Mouse (Mus musculus): Measurements from ENCODE around the gene Cadps2.

Gene Cadps2

GRCm38 (mm10) chr6:23777641-23778040, 61.6 kb downstream of the Cadps2 start:
- in situ Hi-C loops (cut with MboI; ENCODE audit: low sequenced_read_pairs) = no loop called here

- in situ Hi-C loops (cut with MboI; ENCODE audit: low sequenced_read_pairs) = no loop called here
These were observed 77.0 kb downstream of the Cadps2 start for GRCm38 (mm10) chr6:23762204-23762603.

DNA sequence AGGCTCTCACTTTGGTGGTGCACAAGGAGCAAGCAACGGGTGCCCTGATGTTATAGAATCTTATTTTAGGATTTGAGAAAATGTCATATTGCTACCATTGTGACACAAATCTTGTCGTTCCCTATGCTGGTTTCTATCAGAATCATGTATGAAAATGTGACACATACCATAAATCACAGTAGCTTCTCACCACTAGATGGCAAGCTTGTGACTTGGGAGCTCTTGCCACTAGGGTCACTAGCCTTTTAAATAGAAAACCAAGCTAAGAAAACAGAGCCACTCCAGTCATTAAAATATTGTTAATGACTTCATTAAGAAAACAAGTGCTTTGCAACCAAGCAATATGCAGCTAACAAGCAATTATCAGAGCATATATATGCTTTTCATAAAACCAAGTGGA, 81.0 kb downstream of the Cadps2 start:
- in situ Hi-C loops (cut with MboI; ENCODE audit: low sequenced_read_pairs) = no loop called here

DNA sequence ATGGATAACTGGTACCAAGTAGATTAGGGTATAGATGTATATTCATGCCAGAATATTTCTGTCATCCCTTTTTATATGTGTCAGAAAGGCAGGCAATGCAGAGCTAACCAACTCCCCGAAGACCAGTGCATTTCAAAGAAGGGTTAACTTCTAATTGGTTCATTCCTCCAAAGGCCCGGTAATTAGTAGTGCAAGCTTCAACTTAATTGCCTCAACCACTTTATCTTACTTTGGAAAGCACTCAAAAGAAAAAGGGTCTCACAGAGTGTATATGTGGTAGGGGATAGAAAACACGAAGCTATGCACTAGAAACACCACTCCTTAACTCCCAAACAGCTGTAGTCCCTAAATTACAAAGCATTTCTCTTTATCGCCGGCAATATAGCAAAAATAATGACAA, 90.4 kb downstream of the Cadps2 start:
- in situ Hi-C loops (cut with MboI; ENCODE audit: low sequenced_read_pairs) = no loop called here

GRCm38 (mm10) chr6:23740010-23740409, 99.2 kb downstream of the Cadps2 start:
- in situ Hi-C loops (cut with MboI; ENCODE audit: low sequenced_read_pairs) = no loop called here

- in situ Hi-C loops (cut with MboI; ENCODE audit: low sequenced_read_pairs) = no loop called here
These were observed 106.5 kb downstream of the Cadps2 start for GRCm38 (mm10) chr6:23732750-23733149.

DNA sequence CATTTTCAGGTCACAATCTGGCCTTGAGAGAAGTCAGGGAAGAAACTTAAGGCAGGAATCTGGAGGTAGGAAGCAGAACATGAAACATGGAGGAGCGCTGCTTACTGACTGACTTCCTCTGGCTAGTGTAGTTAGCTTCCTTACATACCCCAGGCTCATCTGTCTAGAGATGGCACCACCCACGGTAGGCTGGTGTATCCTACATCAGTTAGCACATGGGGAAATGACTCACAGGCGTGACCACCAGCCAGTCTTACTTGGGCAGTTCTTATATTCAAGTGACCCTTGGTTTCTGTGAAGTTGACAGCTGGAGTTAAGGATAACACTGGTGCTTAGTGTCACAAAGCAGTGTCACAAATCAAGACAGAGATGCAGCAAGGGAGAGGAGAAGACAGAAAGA, 110.6 kb downstream of the Cadps2 start:
- in situ Hi-C loops (cut with MboI; ENCODE audit: low sequenced_read_pairs) = no loop called here

DNA sequence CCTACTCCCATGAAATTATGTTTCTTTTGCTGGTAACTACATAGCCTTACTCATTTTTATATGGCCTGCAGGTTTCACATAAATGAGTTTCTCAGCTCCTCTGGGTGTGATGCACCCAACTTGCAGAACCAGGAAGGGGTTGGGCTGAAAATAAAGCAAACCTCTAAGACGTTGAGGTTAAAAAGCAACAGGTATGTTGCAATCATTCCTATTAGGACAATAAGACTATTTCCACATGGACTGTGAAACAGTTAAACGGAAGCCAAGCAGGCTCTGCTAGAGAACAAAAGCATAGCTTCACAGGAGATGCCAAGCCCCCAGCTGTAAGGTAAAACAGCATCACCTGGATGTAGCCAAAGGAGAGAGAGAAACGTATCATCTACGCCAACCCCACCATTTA, 115.5 kb downstream of the Cadps2 start:
- in situ Hi-C loops (cut with MboI; ENCODE audit: low sequenced_read_pairs) = no loop called here

DNA sequence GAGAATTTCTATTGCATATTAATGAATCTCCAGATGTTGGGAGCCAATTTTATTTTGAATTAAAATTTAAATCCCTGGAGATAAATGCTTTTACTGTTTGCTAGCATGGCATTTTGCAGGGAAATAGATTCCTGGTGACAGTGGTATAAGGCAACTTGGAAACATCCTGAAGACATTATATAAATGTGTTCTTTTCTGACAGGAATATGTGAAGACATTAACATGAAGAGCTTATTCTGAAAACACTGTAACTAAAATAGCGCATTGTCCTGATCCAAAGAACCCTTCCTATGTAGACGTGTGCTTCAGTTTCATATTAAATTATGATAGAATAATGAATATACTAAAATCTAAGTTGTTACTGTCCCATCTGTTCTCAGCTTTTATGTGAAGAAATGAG, 118.8 kb downstream of the Cadps2 start:
- in situ Hi-C loops (cut with MboI; ENCODE audit: low sequenced_read_pairs) = no loop called here

- in situ Hi-C loops (cut with MboI; ENCODE audit: low sequenced_read_pairs) = no loop called here
These were observed 131.7 kb downstream of the Cadps2 start for GRCm38 (mm10) chr6:23707506-23707905.

DNA sequence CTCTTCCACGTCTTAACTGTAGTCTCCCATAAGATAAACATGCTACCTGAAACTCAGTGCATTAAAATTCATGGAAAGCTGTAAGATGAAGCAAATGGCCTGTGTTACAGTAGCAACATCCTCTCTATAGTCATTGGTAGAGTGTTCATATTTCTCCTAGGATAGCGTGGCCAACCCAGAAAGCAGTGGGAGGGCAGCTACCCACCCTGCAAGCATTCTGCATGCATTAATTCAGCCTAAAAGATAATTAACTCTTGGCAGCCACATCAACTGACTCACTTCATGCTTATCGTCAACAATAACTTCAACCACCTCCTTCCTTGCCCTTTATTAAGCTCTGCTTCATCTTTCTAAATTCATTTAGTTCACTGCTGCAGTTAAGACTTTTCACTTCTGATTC, 138.3 kb downstream of the Cadps2 start:
- in situ Hi-C loops (cut with MboI; ENCODE audit: low sequenced_read_pairs) = no loop called here

DNA sequence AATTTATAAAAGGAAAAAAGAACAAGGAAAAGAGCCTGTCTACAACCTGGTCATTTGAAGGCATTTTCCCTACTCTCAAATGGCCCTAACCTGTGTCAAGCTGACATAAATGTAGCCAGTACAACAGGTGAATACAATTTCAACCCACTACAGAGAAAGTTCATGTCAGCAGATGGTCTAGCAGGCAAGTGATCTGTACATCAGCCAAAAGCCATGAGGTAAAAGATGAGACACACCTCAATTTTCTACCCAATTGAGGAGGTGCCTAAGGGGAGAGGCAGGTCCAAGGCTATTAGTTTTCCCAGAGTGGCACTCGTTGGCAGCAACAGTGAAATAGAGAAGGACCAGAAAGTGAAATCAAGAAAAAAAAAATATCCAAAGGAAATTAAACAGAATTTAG, 161.0 kb downstream of the Cadps2 start:
- in situ Hi-C loops (cut with MboI; ENCODE audit: low sequenced_read_pairs) = no loop called here

GRCm38 (mm10) chr6:23655036-23655435, 184.2 kb downstream of the Cadps2 start, which contains the start of gene Rnf148:
Gene Rnf148, minus strand, starts transcription at chr6:23655136.
- in situ Hi-C loops (cut with MboI; ENCODE audit: low sequenced_read_pairs) = no loop called here

GRCm38 (mm10) chr6:23650205-23650604, 189.0 kb downstream of the Cadps2 start, which contains the start of gene Rnf133:
Gene Rnf133, minus strand, starts transcription at chr6:23650305.
- in situ Hi-C loops (cut with MboI; ENCODE audit: low sequenced_read_pairs) = no loop called here

GRCm38 (mm10) chr6:23648732-23649131, 190.5 kb downstream of the Cadps2 start:
- in situ Hi-C loops (cut with MboI; ENCODE audit: low sequenced_read_pairs) = no loop called here

GRCm38 (mm10) chr6:23647627-23648247, 191.5 kb downstream of the Cadps2 start:
- in situ Hi-C loops (cut with MboI; ENCODE audit: low sequenced_read_pairs) = no loop called here

- in situ Hi-C loops (cut with MboI; ENCODE audit: low sequenced_read_pairs) = no loop called here
These were observed 202.1 kb downstream of the Cadps2 start for GRCm38 (mm10) chr6:23637081-23637480.

DNA sequence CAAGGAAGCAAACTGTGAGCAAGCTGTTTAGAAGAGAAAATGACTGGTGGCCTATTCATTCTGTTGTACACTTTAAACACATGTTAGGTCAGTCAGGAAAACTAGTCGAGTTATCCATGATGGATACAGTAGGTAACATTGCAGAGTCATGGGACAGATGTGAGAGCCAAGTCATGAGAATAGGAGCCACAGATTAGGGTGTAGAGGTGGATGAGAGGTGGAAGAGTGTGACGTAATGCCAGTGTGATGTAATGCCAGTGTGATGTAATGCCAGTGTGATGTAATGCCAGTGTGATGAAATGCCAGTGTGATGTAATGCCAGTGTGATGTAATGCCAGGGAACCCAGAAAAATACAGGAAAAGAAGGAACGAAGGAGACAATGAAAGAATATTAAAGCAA, 204.0 kb downstream of the Cadps2 start:
- in situ Hi-C loops (cut with MboI; ENCODE audit: low sequenced_read_pairs) = no loop called here

- in situ Hi-C loops (cut with MboI; ENCODE audit: low sequenced_read_pairs) = no loop called here
These were observed 205.2 kb downstream of the Cadps2 start for GRCm38 (mm10) chr6:23634016-23634415.

- in situ Hi-C loops (cut with MboI; ENCODE audit: low sequenced_read_pairs) = no loop called here
These were observed 208.8 kb downstream of the Cadps2 start for GRCm38 (mm10) chr6:23630465-23630864.

- in situ Hi-C loops (cut with MboI; ENCODE audit: low sequenced_read_pairs) = no loop called here
These were observed 264.1 kb downstream of the Cadps2 start for GRCm38 (mm10) chr6:23575102-23575501.

DNA sequence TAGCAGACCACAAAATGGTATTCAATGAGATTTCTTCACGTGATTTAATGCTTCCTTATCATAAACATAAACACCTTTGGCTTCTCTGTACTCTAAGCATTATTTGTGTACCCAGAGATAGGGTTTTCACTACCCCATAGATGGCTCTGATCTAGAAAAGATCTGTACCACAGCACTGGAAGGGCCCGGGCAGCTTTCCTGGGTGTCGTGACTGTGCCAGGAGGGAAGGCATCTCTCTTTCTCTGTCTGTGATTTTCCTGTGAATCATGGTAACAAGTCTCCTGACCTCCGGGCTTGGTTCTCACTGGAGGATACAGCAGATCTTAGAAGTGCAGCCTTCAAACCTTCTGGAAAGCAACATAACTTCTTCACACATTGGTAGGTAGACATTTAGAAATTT, 265.5 kb downstream of the Cadps2 start:
- in situ Hi-C loops (cut with MboI; ENCODE audit: low sequenced_read_pairs) = no loop called here

DNA sequence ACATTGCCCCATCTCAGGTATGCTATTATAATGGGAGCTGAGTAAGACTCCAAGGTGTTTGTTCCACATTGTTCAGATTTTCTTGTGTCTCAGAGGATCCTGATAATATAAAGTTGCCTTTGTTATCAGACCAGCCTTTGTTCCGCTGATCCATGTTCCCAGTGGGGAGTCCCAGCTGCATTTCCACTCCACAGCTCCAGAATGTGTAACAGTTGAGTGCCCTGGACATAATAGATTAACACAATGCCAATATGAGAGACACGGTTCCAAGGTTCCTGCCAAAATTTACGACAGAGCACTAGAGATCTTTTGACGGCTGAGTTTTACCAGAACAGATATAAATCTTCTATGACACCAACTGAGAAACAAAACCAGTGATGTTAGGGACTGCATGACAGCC, 266.8 kb downstream of the Cadps2 start:
- in situ Hi-C loops (cut with MboI; ENCODE audit: low sequenced_read_pairs) = no loop called here

Measured in CH12F3 (cell line).